Mouse (Mus musculus) intestine, embryonic 16.5 days (tissue): ENCODE results near the gene Neb. TPM values are rescaled to one million over a fixed set of nuclear protein-coding genes. Genes with fewer than 3 reads are reported as not detected.

Source experiments
- ATAC-seq: fragments of 200-750 bp; cut with Nextera tagmentation; 2 replicates; pipeline ENCODE4 v1.8.0; 2017; ENCODE audit warnings: moderate TSS enrichment, moderate library complexity
- H3K27ac ChIP-seq: fragments of 300-500 bp; sonication (generic); 2 replicates; pipeline ENCODE4 v1.5.1; 2014; ENCODE audit warnings: mild to moderate bottlenecking, low read length
- H3K27me3 ChIP-seq: fragments of 300-500 bp; sonication (generic); replicated peaks from 2 replicates; pipeline ENCODE4 v1.6.1; 2014; ENCODE audit warnings: low read length, control low read depth, mixed read lengths; ENCODE audit not compliant: control insufficient read depth, insufficient read depth
- H3K36me3 ChIP-seq: fragments of 300-500 bp; sonication (generic); 2 replicates; pipeline ENCODE4 v1.6.1; 2014; ENCODE audit warnings: low read length, control low read depth; ENCODE audit not compliant: control insufficient read depth, insufficient read depth
- H3K4me1 ChIP-seq: fragments of 300-500 bp; sonication (generic); 2 replicates; pipeline ENCODE4 v1.6.1; 2014; ENCODE audit warnings: low read length, control low read depth, mixed read lengths; ENCODE audit not compliant: control insufficient read depth, insufficient read depth
- H3K4me2 ChIP-seq: fragments of 300-500 bp; sonication (generic); 2 replicates; pipeline ENCODE4 v1.6.1; 2014; ENCODE audit warnings: low read depth, low read length, control low read depth
- H3K4me3 ChIP-seq: fragments of 300-500 bp; sonication (generic); 2 replicates; pipeline ENCODE4 v1.5.1; 2014; ENCODE audit warnings: mild to moderate bottlenecking, low read length
- H3K9ac ChIP-seq: fragments of 300-500 bp; sonication (generic); 2 replicates; pipeline ENCODE4 v1.6.1; 2014; ENCODE audit warnings: low read depth, low read length
- H3K9me3 ChIP-seq: fragments of 300-500 bp; sonication (generic); 2 replicates; pipeline ENCODE4 v1.6.1; 2016; ENCODE audit warnings: low read length, control low read depth; ENCODE audit not compliant: control insufficient read depth
- WGBS: fragments of 180-500 bp; shearing (Covaris S2); extraction: QIAGEN DNeasy Blood & Tissue Kit; methylation state at CpG from one replicate; pipeline ENCODE4 v1.1.7; 2014; 5-methylcytosine and 5-hydroxymethylcytosine counted together
- polyA plus RNA-seq: library from polyadenylated mRNA; unstranded; fragments of >200 nt; fragmentation: Nextera tagmentation; extraction: Ambion mirVana; gene quantifications from 2 replicates; pipeline ENCODE4 v1.2.1, GENCODE M21; 2015

Neb gene
- polyA plus RNA-seq, 1 experiment from 2014 or later: 0.40 TPM

- Histone ChIP-seq H3K4me2 (no peak overlapping the region), H3K9ac (no peak overlapping the region), H3K4me3 (no peak overlapping the region), H3K27me3 (no peaks in the 10 kb centered on the region), H3K27ac (no peak overlapping the region), H3K36me3 (no peaks in the 10 kb centered on the region), H3K4me1 (no peaks in the 10 kb centered on the region), H3K9me3 (no peaks in the 10 kb centered on the region)
- WGBS: 95% methylated on average over 5 of the region's 5 CpGs
- ATAC-seq: no peak
Measured at GRCm38 (mm10) chr2:52297969-52298368, 80.3 kb downstream of the Neb start.

DNA sequence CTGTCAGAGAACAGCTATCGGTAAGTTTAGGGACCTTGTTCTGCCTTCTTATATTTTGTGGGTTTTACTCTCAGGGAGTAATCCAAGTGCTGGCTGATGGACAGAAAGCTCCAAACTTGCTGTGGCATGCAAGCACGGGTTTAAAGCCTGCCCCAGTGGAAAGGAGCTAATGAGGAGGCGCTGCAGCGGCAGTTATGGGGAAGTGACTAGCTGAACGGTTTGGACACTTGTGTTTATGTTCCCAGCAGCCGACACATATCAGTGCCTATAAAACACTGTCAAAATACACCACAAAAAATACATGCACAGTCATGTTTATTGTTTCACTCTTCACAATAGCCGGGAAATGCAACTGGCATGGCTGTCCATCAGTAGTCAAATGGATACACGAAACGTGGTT lies 81.5 kb downstream of the Neb start:
- no peaks in the 10 kb centered on the region for H3K9me3 ChIP-seq
- H3K4me2 ChIP-seq: no peak overlapping the region
- H3K36me3 ChIP-seq: no peaks in the 10 kb centered on the region
- no peaks in the 10 kb centered on the region for H3K4me1 ChIP-seq
- WGBS: 65% methylated on average over 9 of the region's 9 CpGs
- no peaks in the 10 kb centered on the region for H3K27me3 ChIP-seq
- no peak overlapping the region for H3K9ac ChIP-seq
- no peak overlapping the region for H3K27ac ChIP-seq
- no peak for ATAC-seq
- H3K4me3 ChIP-seq: no peak overlapping the region

DNA sequence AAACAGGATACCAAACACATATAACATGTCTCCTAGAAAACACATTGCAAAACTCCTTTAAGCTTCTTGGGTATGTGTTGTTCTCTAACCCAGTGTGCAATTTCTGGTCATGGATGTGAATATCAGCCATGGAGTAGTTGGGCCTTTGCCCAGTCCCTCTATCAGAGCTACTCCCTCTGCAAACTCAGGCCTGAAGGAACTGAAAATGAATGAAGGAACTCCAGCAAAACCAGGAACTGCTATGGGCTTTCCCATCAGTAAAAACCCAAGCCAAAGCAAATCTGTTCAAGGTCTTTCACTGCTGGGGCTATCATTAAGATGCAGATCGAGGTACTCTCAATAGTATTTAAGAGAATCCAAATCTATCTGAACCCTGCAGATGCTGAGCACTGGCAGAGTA lies 90.8 kb downstream of the Neb start:
- Histone ChIP-seq H3K4me3 (no peak overlapping the region), H3K4me2 (no peak overlapping the region), H3K9ac (no peak overlapping the region), H3K36me3 (no peaks in the 10 kb centered on the region), H3K9me3 (no peaks in the 10 kb centered on the region), H3K27ac (no peak overlapping the region), H3K27me3 (no peaks in the 10 kb centered on the region), H3K4me1 (no peaks in the 10 kb centered on the region)
- no peak for ATAC-seq
- WGBS: 70% methylated on average over 1 of the region's 1 CpGs

GRCm38 (mm10) chr2:52286421-52286820 lies 91.9 kb downstream of the Neb start:
- Histone ChIP-seq H3K4me1 (no peaks in the 10 kb centered on the region), H3K27ac (no peak overlapping the region), H3K27me3 (no peaks in the 10 kb centered on the region), H3K9me3 (no peaks in the 10 kb centered on the region), H3K9ac (no peak overlapping the region), H3K36me3 (no peaks in the 10 kb centered on the region), H3K4me3 (no peak overlapping the region), H3K4me2 (no peak overlapping the region)
- no peak for ATAC-seq
- 70% methylated on average over 6 of the region's 6 CpGs for WGBS

DNA sequence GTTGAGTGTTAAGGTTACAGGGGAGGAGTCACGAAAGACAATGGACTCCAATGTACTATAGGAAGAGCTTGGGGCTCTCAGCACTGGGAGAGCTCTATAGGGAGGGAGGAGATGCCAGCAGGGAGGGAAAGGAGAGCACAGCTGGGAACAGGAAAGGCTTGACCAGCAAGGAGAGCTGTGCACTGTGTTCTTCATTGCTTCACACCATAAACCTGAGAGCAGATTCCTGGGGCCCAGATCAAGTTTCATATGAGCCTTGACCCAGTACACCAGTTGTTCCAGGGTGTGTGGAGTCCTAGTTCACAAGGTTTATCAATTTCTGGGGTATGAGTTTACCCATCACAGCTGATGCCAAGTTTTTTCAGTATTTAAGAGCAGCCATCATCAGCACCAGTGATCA lies 106.1 kb downstream of the Neb start:
- Histone ChIP-seq H3K9ac (no peak overlapping the region), H3K4me3 (no peak overlapping the region), H3K4me2 (no peak overlapping the region), H3K27ac (no peak overlapping the region), H3K27me3 (no peaks in the 10 kb centered on the region), H3K36me3 (no peaks in the 10 kb centered on the region), H3K4me1 (no peaks in the 10 kb centered on the region), H3K9me3 (no peaks in the 10 kb centered on the region)
- ATAC-seq: no peak
- 33% methylated on average over 1 of the region's 1 CpGs for WGBS

DNA sequence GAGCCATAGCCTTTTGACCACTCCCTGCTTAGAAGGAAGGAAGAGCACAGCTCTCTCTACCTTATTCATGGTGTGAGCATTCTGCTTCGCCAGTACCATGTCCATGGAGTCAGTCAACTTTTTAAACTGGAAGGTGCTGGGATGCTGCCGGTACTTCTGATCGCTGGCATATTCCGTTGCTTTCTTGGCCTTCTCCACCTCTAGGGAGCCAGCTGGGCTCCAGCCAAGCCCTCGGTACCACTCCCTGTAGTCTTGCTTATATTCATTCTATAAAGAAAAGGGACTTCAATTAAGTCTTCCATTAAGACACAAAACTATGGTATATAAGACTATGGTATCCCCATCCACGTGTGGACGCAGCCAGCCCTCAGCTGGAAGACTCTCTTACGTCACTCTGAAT lies 107.4 kb downstream of the Neb start:
- 88% methylated on average over 8 of the region's 8 CpGs for WGBS
- no peaks in the 10 kb centered on the region for H3K4me1 ChIP-seq

GRCm38 (mm10) chr2:52262149-52262548 lies 116.1 kb downstream of the Neb start:
- Histone ChIP-seq H3K27me3 (no peaks in the 10 kb centered on the region), H3K4me1 (no peaks in the 10 kb centered on the region), H3K9ac (no peak overlapping the region), H3K9me3 (no peaks in the 10 kb centered on the region), H3K4me3 (no peak overlapping the region), H3K36me3 (no peaks in the 10 kb centered on the region), H3K4me2 (no peak overlapping the region), H3K27ac (no peak overlapping the region)
- 41% methylated on average over 2 of the region's 2 CpGs for WGBS
- ATAC-seq: no peak

More for the DNA sequence above, 107.4 kb downstream of the Neb start:
- no peaks in the 10 kb centered on the region for H3K9me3 ChIP-seq
- H3K36me3 ChIP-seq: no peaks in the 10 kb centered on the region
- H3K4me2 ChIP-seq: no peak overlapping the region
- H3K27me3 ChIP-seq: no peaks in the 10 kb centered on the region
- H3K27ac ChIP-seq: no peak overlapping the region
- H3K4me3 ChIP-seq: no peak overlapping the region
- H3K9ac ChIP-seq: no peak overlapping the region
- ATAC-seq: no peak

DNA sequence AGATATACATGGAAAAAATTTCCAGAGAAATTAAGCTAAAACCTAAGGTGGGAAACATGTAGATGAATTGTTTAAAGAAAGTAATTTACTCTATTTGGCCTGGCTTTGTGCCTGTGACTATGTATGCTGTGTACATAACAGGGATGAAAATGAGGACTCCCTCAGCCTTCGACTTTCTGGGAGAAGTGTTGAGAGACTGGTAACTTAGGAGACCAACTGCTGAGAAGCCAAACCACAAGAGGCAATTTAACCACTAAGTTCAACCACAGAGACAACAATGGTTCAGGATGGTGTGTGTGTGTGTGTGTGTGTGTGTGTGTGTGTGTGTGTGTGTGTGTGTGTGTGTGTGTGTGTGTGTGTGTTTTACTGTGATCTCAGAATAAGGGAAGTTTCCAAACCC lies 126.2 kb downstream of the Neb start:
- no peaks in the 10 kb centered on the region for H3K9me3 ChIP-seq
- WGBS: 52% methylated on average over 1 of the region's 1 CpGs
- H3K36me3 ChIP-seq: no peaks in the 10 kb centered on the region
- H3K27me3 ChIP-seq: no peaks in the 10 kb centered on the region
- ATAC-seq: no peak
- no peak overlapping the region for H3K4me3 ChIP-seq
- H3K4me2 ChIP-seq: no peak overlapping the region
- no peaks in the 10 kb centered on the region for H3K4me1 ChIP-seq
- no peak overlapping the region for H3K27ac ChIP-seq
- H3K9ac ChIP-seq: no peak overlapping the region

DNA sequence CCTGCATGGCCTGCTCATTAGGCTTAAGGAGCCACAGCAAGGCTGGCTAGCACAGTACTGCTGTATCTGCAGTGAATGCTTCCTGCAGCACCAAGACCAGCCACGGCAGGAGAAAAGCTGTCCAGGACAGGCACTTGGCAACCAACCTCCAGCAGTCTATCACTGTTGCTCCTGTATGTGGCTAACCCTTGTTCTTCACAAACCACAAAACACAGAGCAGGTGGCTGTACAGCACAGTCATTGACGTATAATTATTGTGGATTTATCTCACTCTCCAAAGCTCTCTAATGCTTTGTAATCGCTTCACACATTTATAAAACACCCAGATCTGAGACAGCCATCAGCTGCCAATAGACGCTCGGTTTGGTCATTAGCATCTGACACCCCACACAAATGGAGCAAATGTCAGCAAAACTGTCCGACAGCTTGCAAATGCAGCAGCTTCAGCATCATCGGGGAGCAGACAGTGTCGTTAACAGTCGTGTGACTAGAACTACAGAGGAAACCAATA lies 129.9 kb downstream of the Neb start:
- no peak overlapping the region for H3K27ac ChIP-seq
- ATAC-seq: no peak
- H3K4me2 ChIP-seq: no peak overlapping the region
- H3K9me3 ChIP-seq: no peaks in the 10 kb centered on the region
- no peak overlapping the region for H3K9ac ChIP-seq
- no peaks in the 10 kb centered on the region for H3K36me3 ChIP-seq
- H3K4me1 ChIP-seq: no peaks in the 10 kb centered on the region
- WGBS: 77% methylated on average over 9 of the region's 9 CpGs
- H3K27me3 ChIP-seq: no peaks in the 10 kb centered on the region
- no peak overlapping the region for H3K4me3 ChIP-seq

GRCm38 (mm10) chr2:52245091-52245490 lies 133.2 kb downstream of the Neb start:
- no peak for ATAC-seq

More at GRCm38 (mm10) chr2:52245091-52245490, 133.2 kb downstream of the Neb start:
- H3K4me3 ChIP-seq: no peak overlapping the region
- no peaks in the 10 kb centered on the region for H3K36me3 ChIP-seq
- no peaks in the 10 kb centered on the region for H3K9me3 ChIP-seq
- H3K4me1 ChIP-seq: no peaks in the 10 kb centered on the region
- no peaks in the 10 kb centered on the region for H3K27me3 ChIP-seq
- H3K27ac ChIP-seq: no peak overlapping the region
- WGBS: 90% methylated on average over 5 of the region's 5 CpGs
- no peak overlapping the region for H3K4me2 ChIP-seq
- H3K9ac ChIP-seq: no peak overlapping the region
